Mouse (Mus musculus) kidney, postnatal 10 days (tissue): ENCODE results near the gene Hemk1.

ENCODE experiments used
- DNase-seq: peaks from one replicate; pipeline ENCODE4 v3.0.0; 2021; ENCODE audit warnings: mixed read lengths

Hemk1 gene

GRCm38 (mm10) chr9:107289211-107290076 lies 48.7 kb downstream of the Hemk1 start, which contains the start of gene Mapkapk3:
Mapkapk3 (minus strand) TSS chr9:107289877.
- DNase-seq, result peak; percentile 93

- no peak for DNase-seq
Measured at GRCm38 (mm10) chr9:107288711-107289110, 49.4 kb downstream of the Hemk1 start.

- DNase-seq, result no peak
Measured at GRCm38 (mm10) chr9:107288105-107288650, 50.0 kb downstream of the Hemk1 start.

GRCm38 (mm10) chr9:107287294-107287693 lies 50.9 kb downstream of the Hemk1 start:
- DNase-seq, result no peak

- peak; percentile 68 for DNase-seq
Measured at GRCm38 (mm10) chr9:107285009-107285408, 53.1 kb downstream of the Hemk1 start.

- no peak for DNase-seq
Measured at GRCm38 (mm10) chr9:107282951-107283350, 55.2 kb downstream of the Hemk1 start.

DNA sequence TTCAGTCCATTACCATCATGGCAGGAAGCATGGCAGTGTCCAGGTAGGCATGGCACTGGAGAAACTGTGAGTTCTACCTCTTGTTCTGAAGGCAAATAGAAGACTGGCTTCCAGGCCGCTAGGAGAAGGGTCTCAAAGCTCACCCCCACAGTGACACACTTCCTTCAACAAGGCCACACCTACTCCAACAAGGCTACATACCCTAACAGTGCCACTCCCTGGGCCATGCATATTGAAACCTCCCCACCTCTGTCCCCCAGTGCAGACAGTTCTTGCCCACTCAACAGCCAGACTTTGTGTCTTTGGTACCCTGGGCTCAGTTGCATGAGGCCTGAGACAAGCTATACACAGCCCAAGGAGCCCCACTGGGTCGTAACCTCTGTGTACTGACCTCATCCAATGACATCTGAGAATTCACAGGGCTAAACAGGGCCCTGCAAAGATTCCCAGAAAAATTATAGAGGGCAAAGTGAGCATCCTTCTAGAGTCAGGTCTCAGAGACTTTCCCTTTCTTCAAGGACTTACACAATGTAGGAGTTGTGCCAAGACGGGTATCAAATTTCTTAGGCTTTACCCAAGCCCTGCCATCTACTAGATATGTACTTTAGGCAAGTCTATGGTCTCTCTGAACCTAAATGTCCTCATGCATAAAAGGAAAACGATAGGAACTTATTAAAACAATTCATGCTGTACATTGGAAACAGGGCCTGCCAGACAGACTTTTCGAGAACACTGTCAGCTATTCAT lies 56.7 kb downstream of the Hemk1 start:
- no peak for DNase-seq

GRCm38 (mm10) chr9:107280322-107281027 lies 57.7 kb downstream of the Hemk1 start:
- no peak for DNase-seq

- peak; percentile 74 for DNase-seq
Measured at GRCm38 (mm10) chr9:107279378-107280321, 58.5 kb downstream of the Hemk1 start.

DNA sequence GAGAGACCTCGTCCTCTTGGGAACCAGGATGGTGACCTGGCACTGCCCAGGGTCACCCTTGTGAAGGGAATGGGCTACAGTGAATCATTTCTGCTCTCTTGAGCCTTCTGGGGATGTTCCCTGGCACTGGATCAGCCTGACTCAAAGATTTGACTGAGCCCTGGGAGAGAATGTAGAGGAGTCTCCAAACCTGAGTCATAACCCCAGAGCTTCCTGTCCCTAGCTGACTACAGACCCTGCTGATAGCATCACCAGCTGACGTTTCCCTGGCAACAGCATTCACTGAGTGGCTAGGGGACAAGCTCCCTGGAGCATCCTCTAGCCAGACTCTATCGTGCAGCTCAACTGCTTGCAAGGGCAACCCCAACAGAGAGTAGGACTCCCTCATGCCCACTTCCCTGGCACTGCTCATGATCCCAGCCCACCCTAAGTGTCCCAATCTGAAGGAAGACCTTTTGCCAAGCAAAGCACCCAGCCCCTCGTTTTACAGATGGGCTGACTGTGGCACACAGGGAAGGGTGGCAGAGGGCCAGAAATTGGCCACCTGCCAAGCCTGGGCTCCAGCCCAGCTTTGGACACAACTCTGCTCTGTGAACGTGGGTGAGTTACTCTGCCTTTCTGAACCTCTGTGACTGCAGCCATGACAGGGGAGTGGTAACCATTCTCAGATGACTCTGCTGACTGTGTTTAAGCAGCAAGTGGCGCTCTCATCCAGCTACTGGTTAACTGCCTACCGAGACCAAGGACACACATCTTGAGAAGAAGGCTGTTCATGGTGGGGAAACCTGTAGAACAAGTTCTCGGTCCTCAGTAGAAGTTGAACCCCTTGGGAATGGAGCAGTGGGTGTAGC lies 59.4 kb downstream of the Hemk1 start:
- DNase-seq, result peak; percentile 45

GRCm38 (mm10) chr9:107278126-107278525 lies 60.0 kb downstream of the Hemk1 start:
- no peak for DNase-seq

DNA sequence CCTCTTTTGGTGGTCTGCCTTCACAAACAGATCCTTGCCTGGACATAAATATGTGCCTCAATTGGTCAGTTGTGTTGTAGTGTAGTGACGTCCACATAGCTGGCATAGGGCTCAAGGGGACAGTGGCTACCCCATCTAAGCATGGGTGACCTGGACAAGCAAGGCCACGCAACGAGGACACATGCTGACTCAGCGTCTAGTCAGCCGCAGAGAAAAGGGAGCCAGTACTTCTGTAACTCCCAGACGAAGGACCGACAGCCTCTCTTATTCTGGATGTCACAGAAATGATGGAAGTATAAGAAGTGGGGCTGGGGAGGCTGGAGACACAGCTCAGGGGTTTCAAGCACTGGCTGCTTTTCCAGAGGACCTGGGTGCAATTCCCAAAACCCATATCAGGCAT lies 60.5 kb downstream of the Hemk1 start:
- DNase-seq, result no peak
